Mouse (Mus musculus) monocyte, adult 5-6 weeks (primary cell): ENCODE results near the gene Nptx2. TPM values are rescaled to one million over a fixed set of nuclear protein-coding genes. Genes with fewer than 3 reads are reported as not detected.

Experiments used
- ATAC-seq: fragments of 153-309, 156-312 bp; replicated peaks from 2 replicates; pipeline ENCODE4 v1.8.0; 2017; ENCODE audit warnings: mild to moderate bottlenecking; ENCODE audit not compliant: low TSS enrichment, insufficient number of reproducible peaks, severe bottlenecking, poor library complexity, low FRiP score
- total RNA-seq: library from RNA; stranded (forward); fragments of 200-1000, 200-491, 200-594 nt; gene quantifications from 3 replicates; pipeline ENCODE4 v1.2.3, GENCODE M21; 2017

The Nptx2 gene
- total RNA-seq, 1 experiment from 2014 or later, result not detected

- ATAC-seq, result no peak
Observed at GRCm38 (mm10) chr5:144557363-144557762, 11.7 kb downstream of the Nptx2 start.

GRCm38 (mm10) chr5:144558481-144558880, 12.8 kb downstream of the Nptx2 start:
- ATAC-seq, result no peak

- ATAC-seq, result no peak
Observed at GRCm38 (mm10) chr5:144565739-144566138, 20.0 kb downstream of the Nptx2 start.

GRCm38 (mm10) chr5:144585100-144585499, 39.4 kb downstream of the Nptx2 start:
- no peak for ATAC-seq

GRCm38 (mm10) chr5:144591248-144591880, 45.7 kb downstream of the Nptx2 start:
- ATAC-seq, result no peak

- ATAC-seq, result no peak
Observed at GRCm38 (mm10) chr5:144594796-144595195, 49.1 kb downstream of the Nptx2 start.

Other genes with a start within 250 kb of the Nptx2 start
- gene Baiap2l1, start 187.8 kb upstream of the Nptx2 start, total RNA-seq, result 0.21 TPM in 1 of 3 replicates, not detected in the others
- not detected in 3 replicates for gene Tmem130, start 215.9 kb downstream of the Nptx2 start, total RNA-seq
- gene Trrap, start 221.8 kb downstream of the Nptx2 start, total RNA-seq, result 28.5 to 57.1 TPM (median 40.8 TPM) in 3 replicates